Mouse (Mus musculus): ENCODE measurements around the gene Itih4.

GRCm38 (mm10) chr14:30875955-30876354, 10.3 kb upstream of the Itih4 start:
- TF ChIP-seq POLR2A (IDR thresholded peaks at IDR 0.05; ENCODE audit: control insufficient read depth, low read depth, low read length) (no peak), CTCF (IDR thresholded peaks at IDR 0.05; ENCODE audit: control insufficient read depth, insufficient read depth, insufficient replicate concordance, low read depth, low read length) (no peak)
